Mouse (Mus musculus): ENCODE measurements around the gene Bloc1s1.

Gene Bloc1s1

DNA sequence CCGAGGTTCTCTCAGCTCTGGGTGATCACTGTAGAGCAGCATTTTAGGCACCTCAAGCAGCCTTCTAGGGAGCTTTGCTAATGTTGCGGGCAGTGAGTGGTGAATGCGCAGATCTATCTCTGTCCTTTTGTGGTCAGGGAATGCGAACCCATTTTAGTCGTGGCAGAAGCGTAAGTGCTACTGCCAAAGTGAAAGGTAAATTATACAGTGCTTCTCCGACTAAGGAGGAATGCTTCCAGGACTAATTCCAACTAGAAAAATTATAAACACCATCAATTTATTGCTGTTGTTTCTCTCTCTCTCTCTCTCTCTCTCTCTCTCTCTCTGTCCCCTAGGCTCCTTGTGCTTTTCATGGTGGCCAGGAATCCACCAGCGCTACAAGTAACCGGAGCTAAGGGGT is at the start of gene Bloc1s1:
Gene Bloc1s1 (minus strand): TSS at position 101 of the 400 bp plus-strand sequence.
- no peak for DNase-seq

DNA sequence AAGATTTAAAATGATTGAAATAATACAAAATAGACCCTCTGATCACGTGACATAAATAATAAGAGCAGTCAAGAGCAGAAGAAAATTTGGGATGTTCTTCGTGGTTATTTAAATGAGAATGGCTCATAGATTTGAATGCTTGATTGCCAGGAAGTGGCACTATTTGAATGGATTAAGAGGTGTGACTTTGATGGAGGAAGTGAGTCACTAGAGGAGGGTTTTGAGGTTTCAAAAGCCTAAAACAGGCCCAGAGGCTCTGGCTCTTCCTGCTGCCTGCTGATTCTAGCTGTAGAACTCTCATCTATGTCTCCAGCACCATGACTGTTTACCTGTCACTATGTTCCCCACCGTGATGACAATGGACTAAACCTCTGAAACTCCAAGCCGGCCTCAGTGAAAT is 49.0 kb upstream of the Bloc1s1 start:
- no peak for DNase-seq

GRCm38 (mm10) chr10:128970740-128971250 is 47.0 kb upstream of the Bloc1s1 start:
- DNase-seq: no peak

GRCm38 (mm10) chr10:128968341-128968749 is 44.5 kb upstream of the Bloc1s1 start:
- no peak for DNase-seq

GRCm38 (mm10) chr10:128965871-128966270 is 42.0 kb upstream of the Bloc1s1 start:
- no peak for DNase-seq

DNA sequence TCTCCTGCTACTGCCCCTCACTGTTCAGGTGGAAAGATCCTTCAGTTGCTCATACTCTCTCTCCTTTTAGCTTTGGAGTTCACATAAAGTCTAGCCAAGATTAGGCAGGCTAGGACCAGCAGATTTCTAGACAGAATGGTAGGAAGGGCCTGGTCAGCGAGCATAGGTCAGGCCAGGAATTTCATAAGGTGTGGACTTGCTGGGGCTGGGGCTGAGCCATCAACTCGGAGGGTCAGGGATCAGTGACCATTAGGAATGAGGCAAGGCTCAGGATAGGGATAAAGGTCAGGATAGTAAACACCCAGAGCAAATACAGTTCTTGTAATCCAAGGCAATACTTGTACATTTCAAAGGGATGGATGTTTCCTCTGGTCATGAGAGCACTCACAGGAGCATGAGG is 41.1 kb upstream of the Bloc1s1 start:
- no peak for DNase-seq

- no peak for DNase-seq
Observed at GRCm38 (mm10) chr10:128960590-128961584, 37.1 kb upstream of the Bloc1s1 start, which contains the start of gene Mettl7b. TSS of gene Mettl7b (minus strand) at chr10:128960988.

GRCm38 (mm10) chr10:128960142-128960541 is 36.3 kb upstream of the Bloc1s1 start:
- no peak for DNase-seq

DNA sequence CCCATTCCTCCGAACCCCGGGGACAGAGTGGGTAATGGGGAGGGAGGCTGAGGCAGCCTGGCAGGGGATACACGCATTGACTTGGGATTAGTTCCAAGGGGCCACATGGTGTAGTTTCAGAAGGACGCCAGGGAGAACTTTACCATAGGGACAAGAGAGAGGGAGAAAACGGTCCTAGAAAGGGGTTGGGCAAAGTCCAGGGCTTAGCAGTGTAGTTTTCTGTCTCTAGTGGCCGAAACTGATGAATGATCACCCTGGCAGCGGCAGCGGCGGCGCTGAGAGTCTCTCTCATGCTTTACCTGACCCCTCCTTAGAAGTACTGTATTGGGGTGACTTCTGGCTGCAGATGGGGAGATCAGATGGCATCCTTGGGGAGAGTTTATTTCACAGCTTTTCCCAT is 34.5 kb upstream of the Bloc1s1 start:
- DNase-seq: no peak

GRCm38 (mm10) chr10:128950208-128950887 is 26.5 kb upstream of the Bloc1s1 start:
- DNase-seq: no peak

DNA sequence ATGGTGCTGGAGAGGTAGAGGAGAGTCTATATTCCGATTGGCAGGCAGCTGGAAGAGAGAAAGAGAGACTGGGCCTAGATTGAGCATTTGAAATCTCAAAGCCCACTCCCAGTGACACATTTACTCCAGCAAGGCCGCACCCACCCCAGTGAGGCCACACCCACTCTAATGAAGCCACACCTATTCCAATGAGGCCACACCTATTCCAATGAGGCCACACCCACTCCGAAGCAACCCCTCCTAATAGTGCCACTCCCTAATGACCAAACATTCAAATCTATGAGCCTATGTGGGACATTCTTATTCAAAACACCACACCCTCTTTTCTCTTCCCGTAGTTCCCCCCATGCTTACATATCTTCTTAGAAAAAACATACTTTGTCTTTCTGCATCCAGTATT is 23.7 kb upstream of the Bloc1s1 start:
- no peak for DNase-seq

DNA sequence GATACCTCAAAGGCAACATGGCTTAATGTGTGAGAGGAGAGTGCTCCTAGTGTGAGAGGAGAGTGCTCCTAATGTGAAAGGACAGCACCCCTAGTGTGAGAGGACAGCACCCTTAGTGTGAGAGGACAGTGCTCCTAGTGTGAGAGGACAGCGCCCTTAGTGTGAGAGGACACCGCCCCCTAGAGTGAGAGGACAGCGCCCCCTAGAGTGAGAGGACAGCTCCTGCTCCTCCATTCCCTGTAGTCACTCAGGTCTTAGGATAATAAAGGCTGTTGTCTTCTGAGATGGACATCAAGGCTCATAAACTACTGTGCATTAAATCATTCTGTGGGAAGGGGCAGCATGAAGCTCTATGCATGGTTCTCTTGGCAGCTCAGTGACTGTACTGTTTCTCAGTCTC is 21.8 kb upstream of the Bloc1s1 start:
- DNase-seq: no peak

DNA sequence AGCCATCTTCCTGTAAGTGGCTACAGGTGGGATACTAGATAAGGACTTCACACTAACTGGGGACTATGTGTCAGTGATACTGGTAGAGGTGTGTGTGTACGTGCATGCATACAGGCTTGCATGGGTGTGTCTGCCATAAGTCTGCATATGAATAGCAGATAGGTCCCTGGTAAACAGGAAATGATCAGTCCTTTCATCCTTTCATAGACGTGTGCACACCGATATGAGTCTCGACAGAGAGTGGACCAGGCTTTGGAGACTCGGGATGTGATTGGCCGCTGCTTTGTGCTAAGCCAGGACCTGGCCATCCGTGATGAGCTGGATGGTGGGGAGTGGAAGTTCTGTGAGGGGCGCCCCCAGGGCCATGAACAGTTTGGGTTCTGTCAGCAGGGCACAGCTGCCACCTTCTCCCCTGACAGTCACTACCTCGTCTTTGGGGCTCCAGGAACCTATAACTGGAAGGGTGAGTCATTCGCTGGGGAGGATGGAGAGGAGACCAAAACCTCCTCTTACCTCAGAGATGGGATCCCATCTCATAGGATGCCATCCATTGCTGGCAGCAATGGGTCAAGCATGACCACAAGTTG is 16.7 kb upstream of the Bloc1s1 start:
- no peak for DNase-seq

DNA sequence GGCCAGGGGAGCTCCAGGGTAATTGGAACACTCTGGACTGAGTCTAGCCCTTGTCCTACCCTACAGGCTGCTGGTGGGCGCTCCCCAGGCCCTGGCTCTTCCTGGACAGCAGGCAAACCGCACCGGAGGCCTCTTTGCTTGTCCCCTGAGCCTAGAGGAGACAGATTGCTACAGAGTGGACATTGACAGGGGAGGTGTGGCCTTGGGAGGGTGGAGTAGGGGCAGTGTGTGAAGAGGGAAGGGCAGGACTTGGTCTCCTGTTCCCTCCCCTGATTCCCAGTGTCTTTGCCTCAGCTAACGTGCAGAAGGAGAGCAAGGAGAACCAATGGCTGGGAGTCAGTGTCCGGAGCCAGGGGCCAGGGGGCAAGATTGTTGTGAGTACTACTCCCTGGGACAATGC is 15.1 kb upstream of the Bloc1s1 start:
- no peak for DNase-seq

DNA sequence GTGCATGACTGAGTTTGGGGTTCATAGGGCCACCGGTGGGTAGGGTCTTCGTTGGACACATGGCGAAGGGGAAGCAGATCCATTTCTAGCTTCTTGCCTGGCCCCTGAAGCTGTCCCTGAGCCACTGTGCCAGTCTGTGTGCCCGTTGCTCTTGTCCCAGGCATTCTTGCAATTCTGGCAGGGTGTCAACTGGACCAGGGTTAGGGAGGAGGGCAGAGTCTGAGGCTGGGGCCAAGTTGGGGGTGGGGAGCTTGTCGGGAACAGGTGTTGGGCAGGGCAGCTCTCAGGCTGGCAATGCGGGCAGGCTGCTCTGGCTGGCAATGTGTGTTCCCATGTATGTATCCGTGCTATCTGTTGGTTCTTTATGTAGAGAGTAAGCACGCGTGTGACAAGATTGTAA is 14.6 kb upstream of the Bloc1s1 start:
- peak; percentile 93 for DNase-seq

DNA sequence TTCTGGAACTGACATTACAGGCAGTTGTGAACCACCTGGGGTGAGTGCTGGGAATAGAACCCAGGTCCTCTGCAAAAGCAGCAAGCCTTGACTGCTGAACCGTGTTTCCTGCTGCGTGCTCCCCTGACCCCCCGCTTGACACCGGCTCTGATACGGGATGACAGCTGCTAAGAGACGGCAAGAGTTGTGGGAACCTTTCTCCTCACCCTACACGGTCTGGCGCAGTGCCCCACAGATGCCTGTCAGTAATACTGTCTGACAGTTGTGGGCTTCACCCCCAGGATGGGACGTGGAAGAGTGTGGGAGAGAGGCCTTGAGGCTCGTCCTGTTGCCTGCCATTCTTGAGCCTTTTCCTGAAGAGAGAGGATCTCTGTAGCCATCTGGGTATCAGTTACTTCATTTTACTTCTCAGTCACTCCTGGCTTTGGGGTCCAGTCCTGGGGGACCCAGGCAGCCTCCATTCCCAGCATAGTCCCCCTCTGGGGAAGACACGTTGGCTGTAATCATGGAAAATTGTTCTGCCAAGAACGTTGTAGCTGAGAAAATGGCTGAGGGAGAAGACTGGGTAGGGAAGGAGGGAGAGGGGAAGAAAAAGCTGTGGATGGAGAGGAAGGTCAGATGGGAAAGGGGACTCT is 14.0 kb upstream of the Bloc1s1 start:
- DNase-seq: no peak

GRCm38 (mm10) chr10:128935826-128936440 is 12.1 kb upstream of the Bloc1s1 start:
- DNase-seq: no peak

- DNase-seq: no peak
Observed at GRCm38 (mm10) chr10:128934997-128935787, 11.4 kb upstream of the Bloc1s1 start.

GRCm38 (mm10) chr10:128933976-128934721 is 10.3 kb upstream of the Bloc1s1 start:
- DNase-seq: no peak

DNA sequence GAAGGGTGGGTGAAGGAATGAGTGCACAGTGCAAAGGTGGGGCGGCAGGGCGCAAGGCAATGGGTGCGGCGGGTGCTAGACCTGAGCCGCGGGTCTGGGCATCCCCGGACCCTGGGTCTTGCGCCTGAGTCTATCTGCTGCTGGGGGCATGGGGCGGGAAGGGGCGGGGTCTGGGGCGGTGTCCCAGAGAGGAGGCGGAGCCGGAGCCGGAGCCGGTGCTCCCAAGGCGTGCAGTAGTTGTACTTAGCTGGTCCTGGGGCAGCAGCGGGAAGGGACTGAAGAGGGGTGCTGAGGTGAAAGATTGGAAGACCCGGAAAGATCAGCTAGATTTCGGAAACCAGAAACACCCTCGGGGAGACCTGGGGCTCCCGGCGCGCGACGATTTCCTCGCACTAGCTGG is 9.7 kb upstream of the Bloc1s1 start, which contains the start of gene Itga7:
Gene Itga7 (plus strand): TSS at position 245 of the 400 bp plus-strand sequence.
- DNase-seq: peak; percentile 50

- no peak for DNase-seq
Observed at GRCm38 (mm10) chr10:128931441-128931840, 7.6 kb upstream of the Bloc1s1 start.

Data from cerebellum, adult 11 months (tissue).